Mouse (Mus musculus): ENCODE data around the gene Pramel7. TPM values are rescaled to one million over a fixed set of nuclear protein-coding genes. Genes with fewer than 3 reads are reported as not detected.

The Pramel7 gene
- not detected for polyA plus RNA-seq (2014; fragmentation: Illumina TruSeq; extraction: RNeasy Lipid Tissue Mini Kit (QIAGEN cat#74804))

GRCm38 (mm10) chr2:87496993-87497392, at the start of gene Pramel7:
Gene Pramel7 (minus strand): TSS chr2:87497093.

GRCm38 (mm10) chr2:87545442-87545841, 48.5 kb upstream of the Pramel7 start, which contains the start of gene Olfr1128:
Gene Olfr1128 (minus strand): TSS chr2:87545542.

GRCm38 (mm10) chr2:87531496-87531895, 34.6 kb upstream of the Pramel7 start, which contains the start of gene Olfr153:
Gene Olfr153 (plus strand): TSS chr2:87531796.

GRCm38 (mm10) chr2:87506265-87506664, 9.4 kb upstream of the Pramel7 start, which contains the start of gene Pramel6:
Gene Pramel6 (plus strand): TSS chr2:87506565.

GRCm38 (mm10) chr2:87453662-87454061, 43.2 kb downstream of the Pramel7 start, which contains the start of gene Olfr1126:
Gene Olfr1126 (plus strand): TSS chr2:87453962.

Other genes with a start within 250 kb of the Pramel7 start
- not detected for gene Olfr1115, start 249.1 kb downstream of the Pramel7 start, polyA plus RNA-seq (2014; fragmentation: Illumina TruSeq; extraction: RNeasy Lipid Tissue Mini Kit (QIAGEN cat#74804))
- not detected for gene Olfr1116, start 229.6 kb downstream of the Pramel7 start, polyA plus RNA-seq (2014; fragmentation: Illumina TruSeq; extraction: RNeasy Lipid Tissue Mini Kit (QIAGEN cat#74804))
- not detected for gene Olfr1118, start 189.5 kb downstream of the Pramel7 start, polyA plus RNA-seq (2014; fragmentation: Illumina TruSeq; extraction: RNeasy Lipid Tissue Mini Kit (QIAGEN cat#74804))
- gene Olfr1120, start 142.3 kb downstream of the Pramel7 start, polyA plus RNA-seq (2014; fragmentation: Illumina TruSeq; extraction: RNeasy Lipid Tissue Mini Kit (QIAGEN cat#74804)): not detected
- not detected for gene Olfr1121, start 127.2 kb downstream of the Pramel7 start, polyA plus RNA-seq (2014; fragmentation: Illumina TruSeq; extraction: RNeasy Lipid Tissue Mini Kit (QIAGEN cat#74804))
- gene Olfr1122, start 111.2 kb downstream of the Pramel7 start, polyA plus RNA-seq (2014; fragmentation: Illumina TruSeq; extraction: RNeasy Lipid Tissue Mini Kit (QIAGEN cat#74804)): not detected
- not detected for gene Olfr1123, start 80.5 kb downstream of the Pramel7 start, polyA plus RNA-seq (2014; fragmentation: Illumina TruSeq; extraction: RNeasy Lipid Tissue Mini Kit (QIAGEN cat#74804))
- gene Olfr1124, start 66.8 kb downstream of the Pramel7 start, polyA plus RNA-seq (2014; fragmentation: Illumina TruSeq; extraction: RNeasy Lipid Tissue Mini Kit (QIAGEN cat#74804)): not detected
- not detected for gene Olfr1126, start 43.1 kb downstream of the Pramel7 start, polyA plus RNA-seq (2014; fragmentation: Illumina TruSeq; extraction: RNeasy Lipid Tissue Mini Kit (QIAGEN cat#74804))
- not detected for gene Pramel6, start 9.5 kb upstream of the Pramel7 start, polyA plus RNA-seq (2014; fragmentation: Illumina TruSeq; extraction: RNeasy Lipid Tissue Mini Kit (QIAGEN cat#74804))
- gene Olfr153, start 34.7 kb upstream of the Pramel7 start, polyA plus RNA-seq (2014; fragmentation: Illumina TruSeq; extraction: RNeasy Lipid Tissue Mini Kit (QIAGEN cat#74804)): not detected
- not detected for gene Olfr1128, start 48.4 kb upstream of the Pramel7 start, polyA plus RNA-seq (2014; fragmentation: Illumina TruSeq; extraction: RNeasy Lipid Tissue Mini Kit (QIAGEN cat#74804))
- gene Olfr1129, start 76.8 kb upstream of the Pramel7 start, polyA plus RNA-seq (2014; fragmentation: Illumina TruSeq; extraction: RNeasy Lipid Tissue Mini Kit (QIAGEN cat#74804)): not detected
- not detected for gene Olfr1130, start 109.1 kb upstream of the Pramel7 start, polyA plus RNA-seq (2014; fragmentation: Illumina TruSeq; extraction: RNeasy Lipid Tissue Mini Kit (QIAGEN cat#74804))
- not detected for gene Olfr1131, start 130.0 kb upstream of the Pramel7 start, polyA plus RNA-seq (2014; fragmentation: Illumina TruSeq; extraction: RNeasy Lipid Tissue Mini Kit (QIAGEN cat#74804))
- gene Olfr1132, start 140.4 kb upstream of the Pramel7 start, polyA plus RNA-seq (2014; fragmentation: Illumina TruSeq; extraction: RNeasy Lipid Tissue Mini Kit (QIAGEN cat#74804)): not detected
- gene Olfr1133, start 150.3 kb upstream of the Pramel7 start, polyA plus RNA-seq (2014; fragmentation: Illumina TruSeq; extraction: RNeasy Lipid Tissue Mini Kit (QIAGEN cat#74804)): not detected
- not detected for gene Olfr1134, start 161.4 kb upstream of the Pramel7 start, polyA plus RNA-seq (2014; fragmentation: Illumina TruSeq; extraction: RNeasy Lipid Tissue Mini Kit (QIAGEN cat#74804))
- not detected for gene Olfr1135, start 176.6 kb upstream of the Pramel7 start, polyA plus RNA-seq (2014; fragmentation: Illumina TruSeq; extraction: RNeasy Lipid Tissue Mini Kit (QIAGEN cat#74804))
- not detected for gene Olfr1136, start 196.9 kb upstream of the Pramel7 start, polyA plus RNA-seq (2014; fragmentation: Illumina TruSeq; extraction: RNeasy Lipid Tissue Mini Kit (QIAGEN cat#74804))
- gene Olfr1137, start 216.1 kb upstream of the Pramel7 start, polyA plus RNA-seq (2014; fragmentation: Illumina TruSeq; extraction: RNeasy Lipid Tissue Mini Kit (QIAGEN cat#74804)): not detected
- not detected for gene Olfr1138, start 242.9 kb upstream of the Pramel7 start, polyA plus RNA-seq (2014; fragmentation: Illumina TruSeq; extraction: RNeasy Lipid Tissue Mini Kit (QIAGEN cat#74804))
- gene Olfr1140, start 246.7 kb upstream of the Pramel7 start, polyA plus RNA-seq (2014; fragmentation: Illumina TruSeq; extraction: RNeasy Lipid Tissue Mini Kit (QIAGEN cat#74804)): not detected